Mouse (Mus musculus): ENCODE measurements around the gene Rnf217.
A peak's percentile ranks its signal among the peaks of the same experiment; 100 is the strongest.

Rnf217 gene

DNA sequence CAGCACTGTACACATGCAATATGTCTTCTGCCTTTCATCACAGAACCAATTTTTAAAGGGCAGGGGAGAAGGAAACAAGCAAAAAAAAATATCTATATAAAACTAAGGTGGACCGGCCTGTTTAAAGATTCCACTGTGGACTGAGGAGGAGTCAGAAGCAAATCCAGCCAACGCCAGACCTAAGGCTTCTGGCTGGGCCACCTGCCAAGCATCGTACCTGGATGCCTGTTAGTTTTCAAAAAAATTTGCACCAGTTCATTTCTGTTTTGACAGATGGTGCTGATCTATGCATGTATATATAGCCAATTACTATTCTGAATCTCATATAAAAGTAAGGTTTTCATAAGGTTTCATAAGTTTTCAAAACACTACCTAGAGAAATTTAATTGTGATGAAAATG is 113.2 kb downstream of the Rnf217 start:
- DNase-seq (ENCODE audit: low spot score), result no peak

DNA sequence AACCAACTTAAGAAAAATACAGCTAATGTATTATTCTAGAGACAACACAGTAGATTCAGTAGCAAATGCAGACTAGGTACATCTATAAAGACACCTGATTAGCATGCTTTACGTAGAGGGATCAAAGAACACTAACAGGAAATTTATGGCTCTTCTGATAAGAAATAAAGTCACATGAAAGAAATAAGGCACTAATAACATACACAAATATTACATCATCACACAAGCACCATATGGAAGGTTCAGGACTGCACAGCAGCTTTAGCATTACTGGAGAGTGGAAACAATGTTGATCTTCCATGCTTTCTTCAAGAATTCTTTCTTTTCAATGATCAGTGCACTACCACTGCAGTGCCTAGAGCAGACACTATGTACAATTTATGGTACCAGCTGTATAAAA is 114.7 kb downstream of the Rnf217 start:
- no peak for DNase-seq (ENCODE audit: low spot score)

- DNase-seq (ENCODE audit: low spot score), result no peak
Observed at GRCm38 (mm10) chr10:31467043-31467898, 141.7 kb downstream of the Rnf217 start.

DNA sequence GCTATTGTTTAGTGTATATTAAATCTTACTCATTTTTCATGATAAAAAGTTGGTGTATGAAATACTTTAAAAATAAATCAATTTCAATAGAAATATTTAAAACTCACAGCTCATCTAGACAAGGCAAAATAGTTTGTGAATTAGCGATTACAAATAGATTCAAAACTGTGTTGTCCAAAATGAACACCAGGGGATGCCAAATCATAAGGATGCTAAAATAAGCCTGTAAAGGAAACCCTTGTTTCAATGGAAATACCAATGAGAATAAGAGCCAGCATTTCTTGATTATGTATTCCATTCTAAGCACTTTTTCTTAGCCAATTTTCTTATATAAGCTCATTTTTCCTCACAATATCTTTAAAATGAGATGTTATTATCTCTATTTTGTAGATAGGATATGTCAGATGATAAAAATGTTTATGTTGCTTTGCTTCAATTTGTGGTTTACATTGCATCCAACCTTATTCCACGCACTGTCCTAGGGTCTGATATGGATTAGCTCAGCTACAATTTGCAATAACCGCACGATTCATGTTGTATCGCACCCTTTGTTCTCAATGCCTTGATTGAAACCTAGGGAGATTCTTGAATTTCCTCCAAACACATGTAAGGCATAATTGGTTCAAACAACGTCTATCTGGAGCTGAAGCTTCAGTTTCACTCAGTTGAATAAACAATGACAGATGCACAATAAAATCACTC is 143.0 kb downstream of the Rnf217 start:
- no peak for DNase-seq (ENCODE audit: low spot score)

- DNase-seq (ENCODE audit: low spot score), result no peak
Observed at GRCm38 (mm10) chr10:31465424-31465823, 143.6 kb downstream of the Rnf217 start.

- no peak for DNase-seq (ENCODE audit: low spot score)
Observed at GRCm38 (mm10) chr10:31463044-31463443, 145.9 kb downstream of the Rnf217 start.

DNA sequence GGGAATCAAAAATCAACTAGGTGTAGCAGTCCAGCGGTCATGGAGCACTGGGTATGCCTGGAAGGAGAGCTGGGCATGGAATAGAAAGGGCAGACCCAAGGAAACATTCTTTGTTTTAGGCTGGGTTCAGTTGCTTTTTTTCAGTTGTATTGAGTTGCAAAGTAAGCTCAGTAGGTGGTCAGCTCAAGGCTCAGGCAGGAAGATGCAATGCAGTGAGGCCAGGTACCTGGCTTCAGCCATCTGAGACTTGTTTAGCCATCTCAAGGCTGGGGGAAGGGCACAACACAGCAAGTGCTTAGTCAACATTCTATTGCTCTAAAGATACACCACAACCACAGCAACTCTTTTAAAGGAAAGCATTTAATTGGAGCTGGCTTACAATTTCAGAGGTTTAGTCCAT is 152.2 kb downstream of the Rnf217 start:
- DNase-seq (ENCODE audit: low spot score), result no peak

GRCm38 (mm10) chr10:31447083-31447482 is 161.9 kb downstream of the Rnf217 start:
- DNase-seq (ENCODE audit: low spot score), result no peak

DNA sequence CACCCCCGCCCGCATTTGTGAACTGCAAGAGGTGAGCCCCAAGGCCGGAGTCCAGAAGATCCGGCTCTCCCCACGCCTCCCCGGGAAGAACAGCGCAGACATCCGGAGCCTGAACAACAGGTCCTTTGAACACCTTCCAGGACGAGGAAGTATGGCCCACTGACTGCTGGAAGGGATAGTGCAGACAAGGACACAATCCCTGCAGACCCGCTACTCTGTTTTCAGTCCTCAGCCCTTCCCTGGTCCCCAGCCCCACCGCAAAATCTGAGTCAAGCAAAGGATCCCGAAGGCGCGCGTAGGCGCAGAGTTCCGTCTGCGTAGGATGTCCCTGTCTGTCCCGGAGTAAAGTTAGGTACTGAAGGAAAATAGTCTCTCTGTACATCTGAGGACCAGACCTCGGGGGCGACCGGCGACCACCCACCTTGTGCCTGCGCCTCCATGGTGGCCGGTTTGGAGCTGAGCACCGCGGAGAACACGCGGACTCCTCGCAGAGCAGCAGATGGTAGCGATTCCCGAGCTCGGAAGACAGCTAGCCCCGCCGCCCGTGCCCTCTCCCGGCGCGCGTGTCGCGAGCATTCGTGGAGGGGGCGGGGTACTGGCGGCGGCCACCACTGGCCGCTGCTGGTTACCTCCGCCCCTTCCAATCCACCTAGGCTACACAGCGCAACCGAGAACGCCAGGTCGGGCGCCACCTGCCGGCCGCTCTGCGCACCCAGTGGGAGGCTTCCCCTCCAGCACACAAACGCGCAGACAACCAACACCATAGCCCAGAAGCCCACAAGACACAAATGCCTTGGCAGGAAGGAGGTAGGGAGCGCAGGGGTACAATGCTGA is 163.5 kb downstream of the Rnf217 start, which contains the start of gene Tpd52l1:
Gene Tpd52l1 (minus strand): TSS at position 668 of the 834 bp plus-strand sequence.
- DNase-seq (ENCODE audit: low spot score), result peak; percentile 84

- DNase-seq (ENCODE audit: low spot score), result no peak
Observed at GRCm38 (mm10) chr10:31444206-31444605, 164.8 kb downstream of the Rnf217 start.

All from ovary, postnatal 14 days (tissue).